18 mouse cellular contexts compared by ENCODE assay signal in genomic region chr1:14503193-14503800, GRCm38 (mm10).
DNase-seq lines count a peak whose midpoint lies in the region; ATAC-seq lines count a peak whose summit lies in the region.
"Had no signal": no experiment of that assay in that cellular context is flagged by ENCODE, and none has a peak within 500 bp of the region (broad histone marks: within the 10 kb centered on the region; RNA-seq: fewer than 3 reads in every experiment).

No protein-coding gene starts in this region.

- ATAC-seq in forebrain, embryonic 15.5 days (replicated peaks) = no peak
- ATAC-seq in midbrain, embryonic 11.5 days (ENCODE audit: low FRiP score) = no peak
- ATAC-seq in midbrain, embryonic 15.5 days (replicated peaks) = no peak
- no peak for ATAC-seq in embryonic facial prominence, embryonic 13.5 days (ENCODE audit: insufficient number of reproducible peaks, insufficient read depth, low FRiP score, low TSS enrichment, low read depth)
- ATAC-seq: intestine, postnatal 0 days; lung, postnatal 0 days; Patski had no signal

- no peaks in the 10 kb centered on the region for H3K36me3 ChIP-seq in forebrain, embryonic 10.5 days (replicated peaks)
- H3K36me3 ChIP-seq in forebrain, embryonic 15.5 days = no peaks in the 10 kb centered on the region
- H3K36me3 ChIP-seq in midbrain, embryonic 11.5 days (ENCODE audit: control insufficient read depth, insufficient read depth, low read length) = no peaks in the 10 kb centered on the region
- H3K36me3 ChIP-seq in midbrain, embryonic 15.5 days (replicated peaks) = no peaks in the 10 kb centered on the region
- H3K36me3 ChIP-seq in embryonic facial prominence, embryonic 13.5 days = no peaks in the 10 kb centered on the region
- H3K36me3 ChIP-seq: heart, embryonic 10.5 days had no signal

- H3K4me1 ChIP-seq in forebrain, embryonic 10.5 days = peaks cover 55% of the 10 kb centered on the region
- peaks cover 27% of the 10 kb centered on the region for H3K4me1 ChIP-seq in forebrain, embryonic 15.5 days
- H3K4me1 ChIP-seq in midbrain, embryonic 11.5 days (ENCODE audit: control insufficient read depth, insufficient read depth, low read length) = peaks cover 8% of the 10 kb centered on the region; the same call in 1 of the 2 replicates
- peaks cover 12% of the 10 kb centered on the region for H3K4me1 ChIP-seq in midbrain, embryonic 15.5 days
- H3K4me1 ChIP-seq in embryonic facial prominence, embryonic 13.5 days = peaks cover 40% of the 10 kb centered on the region

- H3K27ac ChIP-seq in forebrain, embryonic 10.5 days = peak overlapping the region; percentile 82
- no peak overlapping the region for H3K27ac ChIP-seq in forebrain, embryonic 15.5 days (replicated peaks)
- no peak overlapping the region for H3K27ac ChIP-seq in midbrain, embryonic 11.5 days (ENCODE audit: low read depth, low read length)
- no peak overlapping the region for H3K27ac ChIP-seq in midbrain, embryonic 15.5 days
- peak overlapping the region; percentile 93 for H3K27ac ChIP-seq in embryonic facial prominence, embryonic 13.5 days
- H3K27ac ChIP-seq: heart, embryonic 10.5 days; liver, embryonic 14.5 days had no signal

- H3K9ac ChIP-seq in forebrain, embryonic 15.5 days (replicated peaks) = no peak overlapping the region
- no peak overlapping the region for H3K9ac ChIP-seq in midbrain, embryonic 11.5 days (ENCODE audit: low read length)
- H3K9ac ChIP-seq in midbrain, embryonic 15.5 days = no peak overlapping the region
- peak overlapping the region; percentile 68; the same call in 1 of the 2 replicates for H3K9ac ChIP-seq in embryonic facial prominence, embryonic 13.5 days
- H3K9ac ChIP-seq: liver, embryonic 14.5 days had no signal

- DNase-seq in forebrain, embryonic 10.5 days (ENCODE audit: extremely low spot score, low spot score) = peak; percentile 35
- peak; percentile 92 for DNase-seq in midbrain, embryonic 11.5 days (ENCODE audit: low spot score, missing footprints)
- peak; percentile 71 for DNase-seq in retina, postnatal 1 day
- DNase-seq in thymus, postnatal 4 days = no peak
- DNase-seq in thymus, adult 18-20 months = no peak
- DNase-seq: cerebellum, postnatal 25 days; gastrocnemius, postnatal 25 days; kidney, postnatal 36 days; spleen, adult 18-20 months; thymus, postnatal 14 days had no signal

- peak overlapping the region; percentile 37; the same call in 1 of the 2 replicates for H3K4me3 ChIP-seq in forebrain, embryonic 10.5 days
- H3K4me3 ChIP-seq in forebrain, embryonic 15.5 days = no peak overlapping the region
- H3K4me3 ChIP-seq in midbrain, embryonic 11.5 days (ENCODE audit: low read depth, low read length) = no peak overlapping the region
- H3K4me3 ChIP-seq in midbrain, embryonic 15.5 days = no peak overlapping the region
- peak overlapping the region; percentile 37 for H3K4me3 ChIP-seq in embryonic facial prominence, embryonic 13.5 days

- H3K4me2 ChIP-seq in forebrain, embryonic 15.5 days (replicated peaks) = no peak overlapping the region
- no peak overlapping the region; the same call in 1 of the 2 replicates for H3K4me2 ChIP-seq in midbrain, embryonic 11.5 days
- no peak overlapping the region for H3K4me2 ChIP-seq in midbrain, embryonic 15.5 days
- H3K4me2 ChIP-seq in embryonic facial prominence, embryonic 13.5 days = peak overlapping the region; percentile 84

- H3K9me3 ChIP-seq in forebrain, embryonic 10.5 days = no peaks in the 10 kb centered on the region
- no peaks in the 10 kb centered on the region for H3K9me3 ChIP-seq in forebrain, embryonic 15.5 days
- no peaks in the 10 kb centered on the region for H3K9me3 ChIP-seq in midbrain, embryonic 11.5 days (ENCODE audit: control insufficient read depth, low read length)
- no peaks in the 10 kb centered on the region for H3K9me3 ChIP-seq in midbrain, embryonic 15.5 days
- H3K9me3 ChIP-seq in embryonic facial prominence, embryonic 13.5 days = no peaks in the 10 kb centered on the region
- H3K9me3 ChIP-seq: heart, embryonic 10.5 days had no signal

- H3K27me3 ChIP-seq in forebrain, embryonic 10.5 days (ENCODE audit: poor library complexity, severe bottlenecking) = peaks cover 63% of the 10 kb centered on the region
- peaks cover 45% of the 10 kb centered on the region for H3K27me3 ChIP-seq in forebrain, embryonic 15.5 days
- peaks cover 38% of the 10 kb centered on the region for H3K27me3 ChIP-seq in midbrain, embryonic 11.5 days (ENCODE audit: control insufficient read depth, insufficient read depth, low read length)
- H3K27me3 ChIP-seq in midbrain, embryonic 15.5 days (replicated peaks) = peaks cover 39% of the 10 kb centered on the region
- H3K27me3 ChIP-seq in embryonic facial prominence, embryonic 13.5 days = peaks cover 21% of the 10 kb centered on the region
- H3K27me3 ChIP-seq: Patski had no signal

- WGBS in forebrain, embryonic 10.5 days = 9% methylated on average over 7 of the region's 7 CpGs
- 19% methylated on average over 7 of the region's 7 CpGs for WGBS in forebrain, embryonic 15.5 days
- 11% methylated on average over 7 of the region's 7 CpGs for WGBS in midbrain, embryonic 11.5 days
- 18% methylated on average over 7 of the region's 7 CpGs for WGBS in midbrain, embryonic 15.5 days
- 8% methylated on average over 7 of the region's 7 CpGs for WGBS in embryonic facial prominence, embryonic 13.5 days

Comparison
In these comparisons a context has a peak if more than half of its experiments do, and no peak if none do; other contexts are left out.
1. H3K27ac ChIP-seq: peak in forebrain, embryonic 10.5 days (single experiment) and embryonic facial prominence, embryonic 13.5 days (single experiment); none in forebrain, embryonic 15.5 days (single experiment), midbrain, embryonic 11.5 days (single experiment) and midbrain, embryonic 15.5 days (single experiment).
2. H3K4me3 ChIP-seq: peak in forebrain, embryonic 10.5 days (single experiment) and embryonic facial prominence, embryonic 13.5 days (single experiment); none in forebrain, embryonic 15.5 days (single experiment), midbrain, embryonic 11.5 days (single experiment) and midbrain, embryonic 15.5 days (single experiment).
3. DNase-seq: peak in forebrain, embryonic 10.5 days (single experiment), midbrain, embryonic 11.5 days (single experiment) and retina, postnatal 1 day (single experiment); none in thymus, postnatal 4 days (single experiment) and thymus, adult 18-20 months (0 of 2).